Mouse (Mus musculus) heart, postnatal 0 days (tissue): Measurements from ENCODE around the gene Tyro3.

Experiments
- CTCF ChIP-seq: IDR thresholded peaks from 2 replicates; pipeline ENCODE4 v1.5.1; 2016; ENCODE audit warnings: antibody characterized with exemption, control low read depth, low read depth
- EP300 ChIP-seq: IDR thresholded peaks from 2 replicates; pipeline ENCODE4 v1.6.1; 2016; ENCODE audit warnings: antibody characterized with exemption, low read depth

DNA sequence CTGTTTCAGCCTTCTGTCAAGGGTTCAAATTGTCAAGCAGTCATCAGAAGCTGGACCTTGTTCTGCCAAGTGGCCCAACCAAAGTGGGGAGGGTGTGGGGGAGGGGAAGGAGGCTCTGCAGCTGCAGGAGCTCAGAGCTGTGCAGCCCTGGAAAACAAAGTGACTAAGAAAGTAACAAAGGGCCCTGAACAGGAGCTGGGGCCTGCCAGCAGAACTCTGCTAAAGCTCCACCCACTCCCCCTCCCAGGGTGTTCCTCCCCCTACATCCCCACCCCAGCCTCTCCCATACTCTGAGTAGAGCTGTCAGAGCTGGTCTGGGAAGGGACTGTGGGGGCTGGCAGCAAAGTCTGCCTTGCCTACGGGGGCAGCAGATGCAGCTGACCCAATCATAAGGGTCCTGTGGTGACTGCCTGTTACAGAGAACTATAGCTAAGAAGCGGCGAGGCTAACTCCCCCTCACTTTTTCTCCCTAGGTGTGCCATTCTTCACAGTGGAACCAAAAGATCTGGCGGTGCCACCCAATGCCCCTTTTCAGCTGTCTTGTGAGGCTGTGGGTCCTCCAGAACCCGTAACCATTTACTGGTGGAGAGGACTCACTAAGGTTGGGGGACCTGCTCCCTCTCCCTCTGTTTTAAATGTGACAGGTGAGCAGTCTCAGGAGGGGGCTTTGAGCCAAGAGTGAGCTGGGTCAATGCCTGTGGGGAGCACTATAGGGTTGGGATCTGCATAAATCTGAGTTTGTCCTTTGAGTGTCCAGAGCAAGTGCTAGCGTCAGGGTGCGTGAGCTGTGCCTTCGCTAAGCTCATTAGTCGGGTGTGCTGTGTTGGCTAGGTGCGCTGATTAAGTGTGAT lies 5.5 kb downstream of the Tyro3 start:
- TF ChIP-seq EP300 (no peak), CTCF (no peak)
